Mouse (Mus musculus): ENCODE data around the gene Olfr1337. TPM values are rescaled to one million over a fixed set of nuclear protein-coding genes. Genes with fewer than 3 reads are reported as not detected.

Olfr1337 gene
- polyA plus RNA-seq (2014; fragmentation: Illumina TruSeq; extraction: RNeasy Lipid Tissue Mini Kit (QIAGEN cat#74804); ENCODE audit: low read depth, low replicate concordance): not detected

DNA sequence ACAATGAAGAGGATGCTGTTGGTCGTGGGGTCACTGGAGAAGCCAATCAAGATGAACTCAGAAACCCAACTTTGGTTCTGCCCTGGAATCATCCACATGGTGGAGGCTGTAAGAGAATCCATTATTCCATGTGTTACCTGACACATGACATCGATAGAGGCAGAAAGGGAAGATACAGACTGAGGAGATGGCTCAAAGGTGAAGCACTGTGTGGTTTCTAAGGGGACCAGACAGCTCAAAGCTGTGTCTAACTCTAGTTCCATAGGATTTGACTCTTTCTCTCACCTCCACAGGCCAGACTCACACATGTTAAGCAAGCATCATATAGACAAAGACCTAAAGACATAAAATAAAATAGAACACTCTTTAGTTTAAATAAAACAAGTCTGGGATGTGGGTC, at the start of gene Olfr1337:
Gene Olfr1337, minus strand, starts transcription at position 101 of the 400 bp plus-strand sequence.

DNA sequence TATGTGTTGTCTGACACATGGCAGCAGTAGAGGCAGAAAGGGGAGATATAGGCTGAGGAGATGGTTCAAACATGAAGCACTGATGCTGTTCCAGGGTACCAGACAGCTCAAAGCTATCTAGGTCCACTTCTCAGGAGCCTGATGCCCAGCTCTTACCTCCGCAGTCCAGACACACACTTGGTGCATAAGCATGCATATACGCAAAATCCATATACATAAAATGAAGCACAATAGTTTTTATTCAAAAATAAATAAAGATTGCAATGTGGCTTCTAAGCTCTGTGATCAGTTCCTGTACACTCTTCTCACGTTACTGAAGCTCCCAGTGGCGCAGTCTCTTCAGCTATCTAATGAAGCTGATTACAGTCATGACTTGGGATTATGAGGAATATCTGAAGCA, 27.5 kb upstream of the Olfr1337 start, which contains the start of gene Olfr1335:
Gene Olfr1335, minus strand, starts transcription at position 101 of the 400 bp plus-strand sequence.

GRCm38 (mm10) chr4:118758637-118759036, 23.7 kb downstream of the Olfr1337 start, which contains the start of gene Olfr1338:
Gene Olfr1338 (minus strand): TSS chr4:118758737.

DNA sequence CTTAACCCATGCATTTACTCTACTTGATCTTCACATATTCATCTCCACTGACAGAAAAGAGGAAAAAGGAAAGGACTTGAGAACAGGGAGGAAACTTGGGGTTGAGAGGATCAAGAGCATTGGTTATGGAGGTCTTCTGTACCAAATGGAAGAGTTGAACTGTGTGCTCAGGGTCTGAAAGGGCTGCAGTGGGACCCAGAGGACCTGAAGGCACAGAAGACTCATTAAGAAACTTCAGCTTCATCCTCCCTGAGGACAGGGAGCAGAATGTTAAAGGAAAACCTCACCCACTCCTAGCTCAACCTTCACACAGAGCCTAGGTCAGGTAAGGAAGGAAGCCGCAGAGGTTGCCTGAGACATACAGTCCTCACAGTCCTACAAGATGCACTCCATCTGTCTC, 50.5 kb downstream of the Olfr1337 start, which contains the start of gene Olfr1339:
Gene Olfr1339, plus strand, starts transcription at position 301 of the 400 bp plus-strand sequence.

Other genes starting within 250 kb of the Olfr1337 start
- gene Tmem125, start 238.5 kb downstream of the Olfr1337 start, polyA plus RNA-seq (2014; fragmentation: Illumina TruSeq; extraction: RNeasy Lipid Tissue Mini Kit (QIAGEN cat#74804); ENCODE audit: low read depth, low replicate concordance): not detected
- gene Cfap57, start 161.8 kb downstream of the Olfr1337 start, polyA plus RNA-seq (2014; fragmentation: Illumina TruSeq; extraction: RNeasy Lipid Tissue Mini Kit (QIAGEN cat#74804); ENCODE audit: low read depth, low replicate concordance): 92.6 TPM
- gene Ebna1bp2, start 161.8 kb downstream of the Olfr1337 start, polyA plus RNA-seq (2014; fragmentation: Illumina TruSeq; extraction: RNeasy Lipid Tissue Mini Kit (QIAGEN cat#74804); ENCODE audit: low read depth, low replicate concordance): 39.9 TPM
- gene Olfr62, start 123.6 kb downstream of the Olfr1337 start, polyA plus RNA-seq (2014; fragmentation: Illumina TruSeq; extraction: RNeasy Lipid Tissue Mini Kit (QIAGEN cat#74804); ENCODE audit: low read depth, low replicate concordance): 0.25 TPM
- not detected for gene Olfr1342, start 89.8 kb downstream of the Olfr1337 start, polyA plus RNA-seq (2014; fragmentation: Illumina TruSeq; extraction: RNeasy Lipid Tissue Mini Kit (QIAGEN cat#74804); ENCODE audit: low read depth, low replicate concordance)
- gene Olfr1341, start 79.1 kb downstream of the Olfr1337 start, polyA plus RNA-seq (2014; fragmentation: Illumina TruSeq; extraction: RNeasy Lipid Tissue Mini Kit (QIAGEN cat#74804); ENCODE audit: low read depth, low replicate concordance): not detected
- not detected for gene Olfr1340, start 62.4 kb downstream of the Olfr1337 start, polyA plus RNA-seq (2014; fragmentation: Illumina TruSeq; extraction: RNeasy Lipid Tissue Mini Kit (QIAGEN cat#74804); ENCODE audit: low read depth, low replicate concordance)
- gene Olfr1339, start 50.4 kb downstream of the Olfr1337 start, polyA plus RNA-seq (2014; fragmentation: Illumina TruSeq; extraction: RNeasy Lipid Tissue Mini Kit (QIAGEN cat#74804); ENCODE audit: low read depth, low replicate concordance): not detected
- not detected for gene Olfr1338, start 23.8 kb downstream of the Olfr1337 start, polyA plus RNA-seq (2014; fragmentation: Illumina TruSeq; extraction: RNeasy Lipid Tissue Mini Kit (QIAGEN cat#74804); ENCODE audit: low read depth, low replicate concordance)
- not detected for gene Olfr1335, start 27.4 kb upstream of the Olfr1337 start, polyA plus RNA-seq (2014; fragmentation: Illumina TruSeq; extraction: RNeasy Lipid Tissue Mini Kit (QIAGEN cat#74804); ENCODE audit: low read depth, low replicate concordance)
- 0.07 TPM for gene Olfr1333, start 53.7 kb upstream of the Olfr1337 start, polyA plus RNA-seq (2014; fragmentation: Illumina TruSeq; extraction: RNeasy Lipid Tissue Mini Kit (QIAGEN cat#74804); ENCODE audit: low read depth, low replicate concordance)
- not detected for gene Olfr1331, start 82.1 kb upstream of the Olfr1337 start, polyA plus RNA-seq (2014; fragmentation: Illumina TruSeq; extraction: RNeasy Lipid Tissue Mini Kit (QIAGEN cat#74804); ENCODE audit: low read depth, low replicate concordance)
- not detected for gene Olfr1330, start 106.0 kb upstream of the Olfr1337 start, polyA plus RNA-seq (2014; fragmentation: Illumina TruSeq; extraction: RNeasy Lipid Tissue Mini Kit (QIAGEN cat#74804); ENCODE audit: low read depth, low replicate concordance)
- gene Olfr1329, start 134.9 kb upstream of the Olfr1337 start, polyA plus RNA-seq (2014; fragmentation: Illumina TruSeq; extraction: RNeasy Lipid Tissue Mini Kit (QIAGEN cat#74804); ENCODE audit: low read depth, low replicate concordance): not detected
- not detected for gene Olfr1328, start 156.0 kb upstream of the Olfr1337 start, polyA plus RNA-seq (2014; fragmentation: Illumina TruSeq; extraction: RNeasy Lipid Tissue Mini Kit (QIAGEN cat#74804); ENCODE audit: low read depth, low replicate concordance)
- gene Lao1, start 179.0 kb upstream of the Olfr1337 start, polyA plus RNA-seq (2014; fragmentation: Illumina TruSeq; extraction: RNeasy Lipid Tissue Mini Kit (QIAGEN cat#74804); ENCODE audit: low read depth, low replicate concordance): not detected

Measured in testis, adult 10 weeks (tissue).